Mouse (Mus musculus): ENCODE measurements around the gene Epha6. TPM values are rescaled to one million over a fixed set of nuclear protein-coding genes. Genes with fewer than 3 reads are reported as not detected.

Gene Epha6
- polyA plus RNA-seq, 1 experiment from 2014 or later = 0.08 TPM

DNA sequence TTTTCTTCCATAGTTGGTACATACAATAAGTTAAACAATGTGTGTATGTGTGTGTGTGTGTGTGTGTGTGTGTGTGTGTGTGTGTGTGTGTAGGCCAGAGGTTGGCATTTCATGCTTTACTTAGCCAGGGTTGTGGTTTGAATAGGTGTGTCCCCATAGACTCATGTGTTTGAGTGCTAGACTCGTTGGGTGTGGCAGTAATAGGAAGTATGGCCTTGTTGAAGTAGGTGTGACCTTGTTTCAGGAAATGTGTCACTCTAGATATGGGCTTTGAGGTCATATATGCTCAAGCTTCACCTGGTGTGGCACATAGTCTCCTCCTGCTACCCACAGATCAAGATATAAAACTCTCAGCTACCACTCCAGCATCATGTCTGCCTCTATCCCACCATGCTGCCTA is 577.0 kb downstream of the Epha6 start:
- Histone ChIP-seq H3K9me3 (replicated peaks; ENCODE audit: low read length) (no peaks in the 10 kb centered on the region), H3K27me3 (ENCODE audit: insufficient read depth, low read length) (no peaks in the 10 kb centered on the region), H3K9ac (ENCODE audit: low read depth, low read length) (no peak overlapping the region), H3K36me3 (ENCODE audit: insufficient read depth, low read length) (no peaks in the 10 kb centered on the region), H3K4me3 (replicated peaks; ENCODE audit: low read depth, low read length) (no peak overlapping the region), H3K27ac (no peak overlapping the region), H3K4me1 (replicated peaks; ENCODE audit: insufficient read depth, low read length) (no peaks in the 10 kb centered on the region), H3K4me2 (ENCODE audit: low read length) (no peak overlapping the region)
- ATAC-seq (replicated peaks; ENCODE audit: low FRiP score, low read depth) (no peak), DNase-seq (ENCODE audit: low spot score) (no peak)
- 56% methylated on average over 1 of the region's 1 CpGs for WGBS
- TF ChIP-seq CTCF (IDR thresholded peaks at IDR 0.05; ENCODE audit: low read depth) = no peak

DNA sequence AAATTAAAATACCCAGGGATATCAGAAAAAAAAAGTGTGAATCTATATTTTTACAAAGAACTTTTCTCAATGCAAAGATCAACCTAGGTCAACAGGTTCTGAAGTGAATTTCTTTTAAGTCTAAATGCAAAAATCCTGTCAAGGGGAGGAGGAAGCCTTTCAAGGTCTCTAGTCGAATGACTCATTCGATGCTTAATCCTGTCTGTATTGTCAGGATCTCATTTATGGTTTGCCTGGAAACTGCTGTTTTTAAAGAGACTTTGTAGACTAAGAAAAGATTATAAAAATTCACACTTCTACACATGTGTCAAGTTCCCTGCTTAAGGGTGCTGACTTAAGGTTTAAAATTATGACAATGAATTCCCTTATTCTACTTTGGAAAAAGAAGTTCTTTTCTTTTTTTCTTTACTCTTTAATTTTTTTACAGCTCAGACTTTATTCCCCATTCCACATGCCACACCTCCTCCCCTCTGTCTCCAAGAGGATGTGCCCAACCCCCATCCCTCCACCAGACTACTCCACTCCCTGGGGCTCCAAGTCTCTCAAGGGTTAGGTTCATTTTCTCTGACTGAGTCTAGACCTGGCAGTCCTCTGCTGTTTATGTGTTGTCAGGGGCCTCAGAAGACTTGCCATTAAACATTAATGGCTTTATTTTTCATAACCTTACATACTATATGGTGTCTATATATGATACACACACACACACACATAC is 598.3 kb downstream of the Epha6 start:
- no peak for ATAC-seq (replicated peaks; ENCODE audit: low FRiP score, low read depth)
- WGBS = 48% methylated on average over 2 of the region's 2 CpGs
- no peak for TF ChIP-seq CTCF (IDR thresholded peaks at IDR 0.05; ENCODE audit: low read depth)

DNA sequence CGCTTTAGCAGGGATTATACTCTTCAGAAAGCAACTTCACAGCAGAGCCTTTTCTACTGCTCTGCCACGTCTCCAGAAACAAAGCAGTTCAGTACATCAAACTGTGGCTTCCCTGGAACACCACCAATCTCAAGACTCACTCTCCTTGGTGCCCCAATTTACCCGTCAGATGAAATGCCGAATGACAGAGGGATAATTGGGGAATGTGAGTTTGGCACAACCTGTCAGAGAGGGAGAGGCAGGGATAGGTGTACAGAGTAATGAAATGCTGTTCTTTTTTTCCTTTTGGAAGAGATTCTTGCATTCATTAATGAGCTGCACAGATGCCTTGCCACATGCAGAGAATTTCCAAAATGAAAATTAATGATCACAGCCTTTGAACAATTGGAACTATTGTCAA is 635.5 kb downstream of the Epha6 start:
- Histone ChIP-seq H3K36me3 (ENCODE audit: insufficient read depth, low read length) (no peaks in the 10 kb centered on the region), H3K4me2 (ENCODE audit: low read length) (no peak overlapping the region), H3K27me3 (ENCODE audit: insufficient read depth, low read length) (no peaks in the 10 kb centered on the region), H3K4me3 (replicated peaks; ENCODE audit: low read depth, low read length) (no peak overlapping the region), H3K9me3 (replicated peaks; ENCODE audit: low read length) (no peaks in the 10 kb centered on the region), H3K4me1 (replicated peaks; ENCODE audit: insufficient read depth, low read length) (no peaks in the 10 kb centered on the region), H3K27ac (no peak overlapping the region), H3K9ac (ENCODE audit: low read depth, low read length) (no peak overlapping the region)
- ATAC-seq (replicated peaks; ENCODE audit: low FRiP score, low read depth) (no peak), DNase-seq (ENCODE audit: low spot score) (no peak)
- WGBS = 62% methylated on average over 4 of the region's 4 CpGs
- TF ChIP-seq CTCF (IDR thresholded peaks at IDR 0.05; ENCODE audit: low read depth) = no peak

More for the DNA sequence above, 598.3 kb downstream of the Epha6 start:
- H3K4me3 ChIP-seq (replicated peaks; ENCODE audit: low read depth, low read length) = no peak overlapping the region
- H3K27ac ChIP-seq = no peak overlapping the region
- no peak overlapping the region for H3K4me2 ChIP-seq (ENCODE audit: low read length)
- no peaks in the 10 kb centered on the region for H3K4me1 ChIP-seq (replicated peaks; ENCODE audit: insufficient read depth, low read length)
- H3K9ac ChIP-seq (ENCODE audit: low read depth, low read length) = no peak overlapping the region
- DNase-seq (ENCODE audit: low spot score) = no peak
- no peaks in the 10 kb centered on the region for H3K9me3 ChIP-seq (replicated peaks; ENCODE audit: low read length)
- H3K27me3 ChIP-seq (ENCODE audit: insufficient read depth, low read length) = no peaks in the 10 kb centered on the region
- H3K36me3 ChIP-seq (ENCODE audit: insufficient read depth, low read length) = no peaks in the 10 kb centered on the region

DNA sequence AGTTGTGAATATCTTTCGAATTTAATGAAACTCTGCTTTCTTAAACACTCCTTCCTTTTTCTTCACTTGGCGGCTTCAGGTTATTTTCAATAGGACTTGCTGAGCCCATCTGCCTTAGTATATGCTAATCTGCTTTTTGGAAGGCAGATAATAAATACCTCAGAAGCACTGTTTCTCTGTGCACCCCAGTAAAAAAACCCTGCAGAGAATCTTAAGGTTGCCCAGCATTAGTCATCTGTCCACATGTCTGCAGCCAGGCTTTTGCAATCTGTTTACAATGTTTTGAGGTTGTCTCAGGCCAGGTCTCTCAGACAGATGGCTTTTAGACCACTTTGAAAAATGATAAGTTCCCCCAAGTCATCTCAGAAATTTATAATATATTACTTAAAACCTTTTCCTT is 649.6 kb downstream of the Epha6 start:
- no peak overlapping the region for H3K4me2 ChIP-seq (ENCODE audit: low read length)
- no peaks in the 10 kb centered on the region for H3K36me3 ChIP-seq (ENCODE audit: insufficient read depth, low read length)
- no peak overlapping the region for H3K27ac ChIP-seq
- no peak overlapping the region for H3K4me3 ChIP-seq (replicated peaks; ENCODE audit: low read depth, low read length)
- no peak overlapping the region for H3K9ac ChIP-seq (ENCODE audit: low read depth, low read length)
- H3K4me1 ChIP-seq (replicated peaks; ENCODE audit: insufficient read depth, low read length) = no peaks in the 10 kb centered on the region
- H3K27me3 ChIP-seq (ENCODE audit: insufficient read depth, low read length) = no peaks in the 10 kb centered on the region
- no peak for TF ChIP-seq CTCF (IDR thresholded peaks at IDR 0.05; ENCODE audit: low read depth)
- WGBS = 84% methylated on average over 2 of the region's 2 CpGs
- DNase-seq (ENCODE audit: low spot score) = no peak
- ATAC-seq (replicated peaks; ENCODE audit: low FRiP score, low read depth) = no peak
- H3K9me3 ChIP-seq (replicated peaks; ENCODE audit: low read length) = no peaks in the 10 kb centered on the region

DNA sequence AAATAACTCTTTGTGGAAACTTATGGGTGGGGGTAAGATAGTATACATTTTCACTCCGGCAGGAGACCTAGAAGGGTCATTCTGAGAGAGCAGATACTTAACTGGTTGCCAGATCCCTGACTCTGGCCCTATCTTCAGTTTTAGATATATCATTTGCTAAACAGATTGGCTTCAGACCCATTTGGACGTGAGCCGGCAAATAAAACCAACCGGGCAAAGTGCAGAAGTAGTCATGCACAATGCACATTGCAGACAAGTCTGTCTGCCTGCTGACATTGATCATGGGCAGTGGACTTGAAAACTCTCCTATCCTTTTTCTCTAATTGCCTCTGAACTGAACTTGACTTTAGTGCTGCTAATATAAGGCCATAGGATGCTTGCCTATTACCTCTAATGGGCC is 681.6 kb downstream of the Epha6 start:
- ATAC-seq (replicated peaks; ENCODE audit: low FRiP score, low read depth) (no peak), DNase-seq (ENCODE audit: low spot score) (no peak)
- H3K4me1 ChIP-seq (replicated peaks; ENCODE audit: insufficient read depth, low read length) = no peaks in the 10 kb centered on the region
- H3K9me3 ChIP-seq (replicated peaks; ENCODE audit: low read length) = no peaks in the 10 kb centered on the region
- H3K4me3 ChIP-seq (replicated peaks; ENCODE audit: low read depth, low read length) = no peak overlapping the region
- no peak for TF ChIP-seq CTCF (IDR thresholded peaks at IDR 0.05; ENCODE audit: low read depth)
- H3K9ac ChIP-seq (ENCODE audit: low read depth, low read length) = no peak overlapping the region
- H3K36me3 ChIP-seq (ENCODE audit: insufficient read depth, low read length) = no peaks in the 10 kb centered on the region
- H3K27ac ChIP-seq = no peak overlapping the region
- 83% methylated on average over 4 of the region's 4 CpGs for WGBS
- no peaks in the 10 kb centered on the region for H3K27me3 ChIP-seq (ENCODE audit: insufficient read depth, low read length)
- H3K4me2 ChIP-seq (ENCODE audit: low read length) = no peak overlapping the region

DNA sequence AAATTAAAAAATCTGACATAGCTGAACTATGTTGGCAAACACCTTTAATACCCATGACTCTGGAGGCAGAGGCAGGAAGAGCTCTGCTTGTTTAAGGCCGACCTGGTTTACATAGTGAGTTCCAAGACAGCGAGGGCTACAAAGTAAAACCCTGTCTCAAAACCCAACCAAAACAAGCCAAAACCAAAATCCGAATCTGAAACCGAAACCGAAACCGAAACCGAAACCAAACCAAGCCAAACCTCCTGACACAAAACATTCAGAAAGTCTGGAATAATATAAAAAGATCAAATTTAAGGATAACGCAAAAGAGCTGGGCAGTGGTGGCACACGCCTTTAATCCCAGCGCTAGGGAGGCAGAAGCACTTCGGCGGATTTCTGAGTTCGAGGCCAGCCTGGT is 725.3 kb downstream of the Epha6 start:
- Histone ChIP-seq H3K36me3 (ENCODE audit: insufficient read depth, low read length) (no peaks in the 10 kb centered on the region), H3K9ac (ENCODE audit: low read depth, low read length) (no peak overlapping the region), H3K4me2 (ENCODE audit: low read length) (no peak overlapping the region), H3K4me1 (replicated peaks; ENCODE audit: insufficient read depth, low read length) (no peaks in the 10 kb centered on the region), H3K27me3 (ENCODE audit: insufficient read depth, low read length) (no peaks in the 10 kb centered on the region), H3K27ac (no peak overlapping the region), H3K4me3 (replicated peaks; ENCODE audit: low read depth, low read length) (no peak overlapping the region), H3K9me3 (replicated peaks; ENCODE audit: low read length) (no peaks in the 10 kb centered on the region)
- DNase-seq (ENCODE audit: low spot score) (no peak), ATAC-seq (replicated peaks; ENCODE audit: low FRiP score, low read depth) (no peak)
- WGBS = 92% methylated on average over 13 of the region's 13 CpGs
- no peak for TF ChIP-seq CTCF (IDR thresholded peaks at IDR 0.05; ENCODE audit: low read depth)

DNA sequence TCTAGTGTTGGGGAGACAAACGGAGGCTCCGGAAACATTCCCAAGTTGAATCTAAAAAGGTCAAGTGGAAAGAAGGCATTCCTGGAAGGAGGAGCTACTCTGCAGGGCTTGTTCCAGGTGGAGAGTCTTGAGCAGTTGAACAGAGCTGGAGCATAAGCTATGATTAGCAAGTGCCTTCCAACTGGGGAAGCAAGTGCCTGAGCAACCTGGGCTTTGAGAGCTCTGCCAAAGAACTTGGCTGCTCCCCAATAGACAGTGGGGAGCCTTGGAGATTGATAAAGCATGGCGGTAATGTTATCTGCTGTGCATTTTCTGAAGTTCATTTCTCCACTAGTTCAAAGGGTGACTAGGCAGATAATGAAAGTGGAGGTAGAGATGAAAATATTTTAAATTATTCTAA is 733.5 kb downstream of the Epha6 start:
- Histone ChIP-seq H3K9ac (ENCODE audit: low read depth, low read length) (no peak overlapping the region), H3K4me1 (replicated peaks; ENCODE audit: insufficient read depth, low read length) (no peaks in the 10 kb centered on the region), H3K4me2 (ENCODE audit: low read length) (no peak overlapping the region), H3K36me3 (ENCODE audit: insufficient read depth, low read length) (no peaks in the 10 kb centered on the region), H3K27me3 (ENCODE audit: insufficient read depth, low read length) (no peaks in the 10 kb centered on the region), H3K4me3 (replicated peaks; ENCODE audit: low read depth, low read length) (no peak overlapping the region), H3K9me3 (replicated peaks; ENCODE audit: low read length) (no peaks in the 10 kb centered on the region), H3K27ac (no peak overlapping the region)
- no peak for TF ChIP-seq CTCF (IDR thresholded peaks at IDR 0.05; ENCODE audit: low read depth)
- DNase-seq (ENCODE audit: low spot score) (no peak), ATAC-seq (replicated peaks; ENCODE audit: low FRiP score, low read depth) (no peak)
- 95% methylated on average over 3 of the region's 3 CpGs for WGBS

All from kidney, postnatal 0 days (tissue).